Mouse (Mus musculus) liver, embryonic 14.5 days (tissue): ENCODE data around the gene Fam19a3.

Experiments used
- CTCF ChIP-seq: IDR thresholded peaks from 2 replicates; pipeline ENCODE4 v1.5.1; 2016; ENCODE audit warnings: antibody characterized with exemption, low read depth, control low read depth
- EP300 ChIP-seq: IDR thresholded peaks from 2 replicates; pipeline ENCODE4 v1.6.1; 2016; ENCODE audit warnings: antibody characterized with exemption, low read depth

- TF ChIP-seq CTCF (no peak), EP300 (no peak)
These were observed 19.8 kb upstream of the Fam19a3 start for GRCm38 (mm10) chr3:104801481-104801880.
